Mouse (Mus musculus) megakaryocyte, embryonic 14.5 days (primary cell): Measurements from ENCODE around the gene Nacc1.
A peak's percentile ranks its signal among the peaks of the same experiment; 100 is the strongest.

Source experiments
- FLI1 ChIP-seq: IDR thresholded peaks from 2 replicates; pipeline ENCODE4 v1.6.1; 2012; ENCODE audit warnings: low read length, inconsistent platforms, mixed read lengths
- GATA1 ChIP-seq: IDR thresholded peaks from 3 replicates; pipeline ENCODE4 v1.6.1; 2012; ENCODE audit warnings: mixed read lengths, low read length, inconsistent platforms, borderline replicate concordance

GRCm38 (mm10) chr8:84699861-84700322 lies 12.2 kb upstream of the Nacc1 start:
- TF ChIP-seq FLI1 (peak; percentile 100), GATA1 (no peak)
